ENCODE assay signal across 18 mouse cellular contexts in genomic region chr4:44507861-44508260, GRCm38 (mm10).
A peak's percentile ranks its signal among the peaks of the same experiment; 100 is the strongest.
DNase-seq lines count a peak whose midpoint lies in the region; ATAC-seq and TF ChIP-seq lines count a peak whose summit lies in the region.
"Had no signal": no experiment of that assay in that cellular context is flagged by ENCODE, and none has a peak within 500 bp of the region (broad histone marks: within the 10 kb centered on the region; RNA-seq: fewer than 3 reads in every experiment).

No protein-coding gene starts in this region.

- H3K27ac ChIP-seq in midbrain, embryonic 12.5 days (replicated peaks): 0 out of 2 replicates have a peak overlapping the region, but pooled peaks have one; percentile 20
- H3K27ac ChIP-seq in midbrain, postnatal 0 days (ENCODE audit: low read depth, low read length): no peak overlapping the region
- H3K27ac ChIP-seq in hindbrain, embryonic 15.5 days (replicated peaks): peak overlapping the region; percentile 51
- H3K27ac ChIP-seq in neural tube, embryonic 13.5 days (replicated peaks): peak overlapping the region; percentile 78
- H3K27ac ChIP-seq: forebrain, embryonic 15.5 days; gastrocnemius, adult 2 months; intestine, embryonic 15.5 days; lung, embryonic 15.5 days; stomach, embryonic 15.5 days had no signal

- H3K9ac ChIP-seq in midbrain, embryonic 12.5 days (replicated peaks): no peak overlapping the region
- H3K9ac ChIP-seq in midbrain, postnatal 0 days (replicated peaks; ENCODE audit: low read length, poor library complexity, severe bottlenecking): no peak overlapping the region
- no peak overlapping the region for H3K9ac ChIP-seq in hindbrain, embryonic 15.5 days
- H3K9ac ChIP-seq in neural tube, embryonic 13.5 days: peak overlapping the region; percentile 46; the same call in 1 of the 2 replicates
- H3K9ac ChIP-seq: forebrain, embryonic 15.5 days; intestine, embryonic 15.5 days; lung, embryonic 15.5 days; stomach, embryonic 15.5 days had no signal

- H3K36me3 ChIP-seq in midbrain, embryonic 12.5 days: no peaks in the 10 kb centered on the region
- no peaks in the 10 kb centered on the region for H3K36me3 ChIP-seq in midbrain, postnatal 0 days (ENCODE audit: insufficient read depth, low read length)
- H3K36me3 ChIP-seq in hindbrain, embryonic 15.5 days: no peaks in the 10 kb centered on the region
- no peaks in the 10 kb centered on the region for H3K36me3 ChIP-seq in neural tube, embryonic 13.5 days
- H3K36me3 ChIP-seq: forebrain, embryonic 15.5 days; intestine, embryonic 15.5 days; lung, embryonic 15.5 days; stomach, embryonic 15.5 days had no signal

- WGBS in midbrain, embryonic 12.5 days: 73% methylated on average over 14 of the region's 14 CpGs
- WGBS in midbrain, postnatal 0 days: 40% methylated on average over 14 of the region's 14 CpGs
- 29% methylated on average over 14 of the region's 14 CpGs for WGBS in hindbrain, embryonic 15.5 days
- 13% methylated on average over 14 of the region's 14 CpGs for WGBS in neural tube, embryonic 13.5 days

- no peaks in the 10 kb centered on the region for H3K9me3 ChIP-seq in midbrain, embryonic 12.5 days
- H3K9me3 ChIP-seq in midbrain, postnatal 0 days (ENCODE audit: low read length): no peaks in the 10 kb centered on the region
- H3K9me3 ChIP-seq in hindbrain, embryonic 15.5 days: no peaks in the 10 kb centered on the region
- H3K9me3 ChIP-seq in neural tube, embryonic 13.5 days: no peaks in the 10 kb centered on the region
- H3K9me3 ChIP-seq: forebrain, embryonic 15.5 days; intestine, embryonic 15.5 days; lung, embryonic 15.5 days; stomach, embryonic 15.5 days had no signal

- TF ChIP-seq CTCF in midbrain, postnatal 0 days (IDR thresholded peaks at IDR 0.05): no peak

- DNase-seq in midbrain, postnatal 0 days (ENCODE audit: low spot score): no peak
- peak; percentile 36 for DNase-seq in Muller cell, postnatal 12 days (ENCODE audit: inconsistent ontology term)
- no peak for DNase-seq in thymus, postnatal 0 days (ENCODE audit: low spot score)
- DNase-seq in ovary, adult 18-20 months (ENCODE audit: low spot score): no peak
- DNase-seq: adrenal gland, postnatal 25 days; cerebellum, adult 9-10 months; gastrocnemius, adult 2 months; heart, adult 11 months; heart, postnatal 10 days; layer of hippocampus, adult 9-11 months; thymus, postnatal 25 days had no signal

- H3K27me3 ChIP-seq in midbrain, embryonic 12.5 days: peaks cover 25% of the 10 kb centered on the region
- H3K27me3 ChIP-seq in midbrain, postnatal 0 days (ENCODE audit: insufficient read depth, low read length): peaks cover 6% of the 10 kb centered on the region; the same call in 1 of the 2 replicates
- 0 out of 2 replicates have a peak, but pooled peaks cover 3% of the 10 kb centered on the region for H3K27me3 ChIP-seq in hindbrain, embryonic 15.5 days
- peaks cover 22% of the 10 kb centered on the region for H3K27me3 ChIP-seq in neural tube, embryonic 13.5 days

- no peak for ATAC-seq in midbrain, embryonic 12.5 days (ENCODE audit: low FRiP score, low read depth)
- ATAC-seq in midbrain, postnatal 0 days (ENCODE audit: low FRiP score): no peak
- no peak for ATAC-seq in hindbrain, embryonic 15.5 days (ENCODE audit: low FRiP score, low read depth)
- ATAC-seq in neural tube, embryonic 13.5 days (ENCODE audit: low read depth): no peak
- ATAC-seq: intestine, embryonic 15.5 days had no signal

- peak overlapping the region; percentile 19; the same call in 1 of the 2 replicates for H3K4me2 ChIP-seq in midbrain, embryonic 12.5 days (replicated peaks)
- no peak overlapping the region for H3K4me2 ChIP-seq in midbrain, postnatal 0 days (ENCODE audit: low read depth, low read length, poor library complexity, severe bottlenecking)
- H3K4me2 ChIP-seq in hindbrain, embryonic 15.5 days: peak overlapping the region; percentile 39
- H3K4me2 ChIP-seq in neural tube, embryonic 13.5 days: peak overlapping the region; percentile 41
- H3K4me2 ChIP-seq: intestine, embryonic 15.5 days; lung, embryonic 15.5 days; stomach, embryonic 15.5 days had no signal

- H3K4me3 ChIP-seq in midbrain, embryonic 12.5 days: no peak overlapping the region
- no peak overlapping the region for H3K4me3 ChIP-seq in midbrain, postnatal 0 days (ENCODE audit: low read depth, low read length)
- no peak overlapping the region for H3K4me3 ChIP-seq in hindbrain, embryonic 15.5 days
- no peak overlapping the region for H3K4me3 ChIP-seq in neural tube, embryonic 13.5 days
- H3K4me3 ChIP-seq: forebrain, embryonic 15.5 days; gastrocnemius, adult 2 months; intestine, embryonic 15.5 days; lung, embryonic 15.5 days; stomach, embryonic 15.5 days had no signal

- peaks cover 21% of the 10 kb centered on the region for H3K4me1 ChIP-seq in midbrain, embryonic 12.5 days
- H3K4me1 ChIP-seq in midbrain, postnatal 0 days (ENCODE audit: insufficient read depth, low read length): no peaks in the 10 kb centered on the region; the same call in 1 of the 2 replicates
- peaks cover 31% of the 10 kb centered on the region for H3K4me1 ChIP-seq in hindbrain, embryonic 15.5 days (replicated peaks)
- peaks cover 45% of the 10 kb centered on the region for H3K4me1 ChIP-seq in neural tube, embryonic 13.5 days (replicated peaks)
- H3K4me1 ChIP-seq: intestine, embryonic 15.5 days; lung, embryonic 15.5 days; stomach, embryonic 15.5 days had no signal
